In genomic region chr5:92230306-92230705, GRCm38 (mm10) we compare ENCODE assay signal across 36 mouse cellular contexts. TPM values are rescaled to one million over a fixed set of nuclear protein-coding genes. Genes with fewer than 3 reads are reported as not detected.
DNase-seq lines count a peak whose midpoint lies in the region; ATAC-seq and TF ChIP-seq lines count a peak whose summit lies in the region.
"Had no signal": no experiment of that assay in that cellular context is flagged by ENCODE, and none has a peak within 500 bp of the region (broad histone marks: within the 10 kb centered on the region; RNA-seq: fewer than 3 reads in every experiment).

No protein-coding gene starts in this region.

- TF ChIP-seq CTCF in CH12.LX (conservative IDR thresholded peaks at IDR 0.05 in 1 of 2, IDR thresholded peaks at IDR 0.05 in 1 of 2; ENCODE audit: low read depth in 2 of 2, low read length in 2 of 2): no peak

- 76% methylated on average over 11 of the region's 11 CpGs for WGBS in heart, embryonic 16.5 days
- 90% methylated on average over 11 of the region's 11 CpGs for WGBS in forebrain, embryonic 10.5 days

- no peak for TF ChIP-seq RAD21 in CH12.LX (IDR thresholded peaks at IDR 0.05; ENCODE audit: low read depth, low read length)

- DNase-seq in heart, postnatal 10 days: no peak
- DNase-seq in CH12.LX (ENCODE audit: extremely low read depth) (peak; percentile 73), ES-E14 (ENCODE audit: low read depth, low spot score) (no peak)
- no peak for DNase-seq in forebrain, embryonic 10.5 days (ENCODE audit: extremely low spot score, low spot score)
- DNase-seq in embryo, embryonic 11 days: no peak
- DNase-seq: adrenal gland, adult 8-10 months; adrenal gland, postnatal 25 days; B cell, adult 2 months; cerebellum, adult 11-12 months; cerebellum, adult 8-10 months; cerebellum, postnatal 10 days; cerebellum, postnatal 36 days; gastrocnemius, postnatal 25 days; heart, adult 2 months; heart, postnatal 14 days; heart, postnatal 4 days; kidney, adult 18-20 months had no signal

- 0 out of 2 replicates have a peak, but pooled peaks have one; percentile 30 for TF ChIP-seq POLR2A in CH12.LX (IDR thresholded peaks at IDR 0.05; ENCODE audit: low read depth, low read length)

- intact Hi-C loops in heart, postnatal 10 days (cut with DNase I): no loop called here

- H3K9me3 ChIP-seq in heart, embryonic 16.5 days (replicated peaks; ENCODE audit: control insufficient read depth, low read length): no peaks in the 10 kb centered on the region
- H3K9me3 ChIP-seq in CH12.LX (replicated peaks; ENCODE audit: low read length) (no peaks in the 10 kb centered on the region), ES-E14 (ENCODE audit: control insufficient read depth, insufficient read depth, low read depth, low read length) (no peaks in the 10 kb centered on the region)
- H3K9me3 ChIP-seq in forebrain, embryonic 10.5 days: no peaks in the 10 kb centered on the region
- H3K9me3 ChIP-seq: forebrain, embryonic 12.5 days; forebrain, embryonic 15.5 days; G1E; heart, embryonic 10.5 days had no signal

- TF ChIP-seq EP300 in CH12.LX (IDR thresholded peaks at IDR 0.05; ENCODE audit: low read length): peak; percentile 15; the same call in 1 of the 2 replicates

- H3K4me1 ChIP-seq in heart, embryonic 16.5 days (ENCODE audit: control insufficient read depth, insufficient read depth, low read length): no peaks in the 10 kb centered on the region
- H3K4me1 ChIP-seq in CH12.LX (ENCODE audit: control insufficient read depth in 1 of 2, insufficient read depth in 2 of 2): peaks cover 12 to 47% of the 10 kb centered on the region in 2 experiments
- peaks cover 0 to 4% of the 10 kb centered on the region in 2 experiments; a peak in 1 of 4 replicates for H3K4me1 ChIP-seq in ES-E14 (ENCODE audit: control insufficient read depth in 2 of 2, insufficient read depth in 2 of 2, low read length in 2 of 2, poor library complexity in 1 of 2)
- 0 out of 2 replicates have a peak, but pooled peaks cover 4% of the 10 kb centered on the region for H3K4me1 ChIP-seq in forebrain, embryonic 10.5 days
- H3K4me1 ChIP-seq: forebrain, embryonic 12.5 days; forebrain, embryonic 15.5 days had no signal

- no peak overlapping the region for H3K27ac ChIP-seq in heart, embryonic 16.5 days (ENCODE audit: low read length)
- H3K27ac ChIP-seq in CH12.LX (ENCODE audit: insufficient read depth, low read depth) (peak overlapping the region; percentile 73), ES-E14 (ENCODE audit: insufficient read depth, low read depth, low read length, poor library complexity, severe bottlenecking) (peak overlapping the region; percentile 50; the same call in 1 of the 2 replicates)
- H3K27ac ChIP-seq in forebrain, embryonic 10.5 days: no peak overlapping the region
- H3K27ac ChIP-seq: forebrain, embryonic 12.5 days; forebrain, embryonic 15.5 days; heart, adult 2 months; heart, embryonic 10.5 days; hindbrain, embryonic 14.5 days; hindbrain, postnatal 0 days had no signal

- in situ Hi-C loops in CH12.LX (cut with MboI; ENCODE audit: low pct_ligation_motif_present, low pct_unique_long_range_greater_than_20kb, low sequenced_read_pairs) (loop anchor here (10.0 kb wide), 1 partner anchor 46 kb away; no protein-coding TSS in a partner anchor), ES-E14 (cut with MboI; ENCODE audit: low sequenced_read_pairs in 2 of 2, unreplicated experiment in 2 of 2) (no loop called here)

- H3K79me2 ChIP-seq in CH12.LX (replicated peaks; ENCODE audit: control insufficient read depth, extremely low read depth, insufficient read depth, poor library complexity, severe bottlenecking): no peaks in the 10 kb centered on the region

- dilution Hi-C loops in CH12.LX (cut with MboI; ENCODE audit: extremely low pct_ligation_motif_present, extremely low pct_unique_long_range_greater_than_20kb, low sequenced_read_pairs): no loop called here

- no peak overlapping the region for H3K9ac ChIP-seq in heart, embryonic 16.5 days (ENCODE audit: low read length)
- H3K9ac ChIP-seq in CH12.LX (ENCODE audit: insufficient read depth, low read depth) (peak overlapping the region; percentile 13; the same call in 1 of the 2 replicates), ES-E14 (ENCODE audit: insufficient read depth, low read depth, low read length, poor library complexity, severe bottlenecking) (no peak overlapping the region)
- H3K9ac ChIP-seq: forebrain, embryonic 12.5 days; forebrain, embryonic 15.5 days; hindbrain, embryonic 14.5 days had no signal

- H3K4me2 ChIP-seq in heart, embryonic 16.5 days (ENCODE audit: low read depth, low read length): no peak overlapping the region
- peak overlapping the region; percentile 69 for H3K4me2 ChIP-seq in CH12.LX (ENCODE audit: insufficient read depth, low read depth, poor library complexity, severe bottlenecking)
- H3K4me2 ChIP-seq: forebrain, embryonic 12.5 days; forebrain, embryonic 15.5 days; hindbrain, embryonic 14.5 days had no signal

- H3K36me3 ChIP-seq in heart, embryonic 16.5 days (ENCODE audit: control insufficient read depth, insufficient read depth): no peaks in the 10 kb centered on the region
- H3K36me3 ChIP-seq in CH12.LX (replicated peaks in 1 of 2; ENCODE audit: control insufficient read depth in 1 of 2, insufficient read depth in 1 of 2, low read length in 1 of 2): peaks cover 0 to 12% of the 10 kb centered on the region in 2 experiments
- H3K36me3 ChIP-seq in ES-E14 (ENCODE audit: control insufficient read depth, insufficient read depth, low read length, poor library complexity, severe bottlenecking): no peaks in the 10 kb centered on the region; the same call in 1 of the 2 replicates
- H3K36me3 ChIP-seq in forebrain, embryonic 10.5 days (replicated peaks): no peaks in the 10 kb centered on the region
- H3K36me3 ChIP-seq: forebrain, embryonic 12.5 days; forebrain, embryonic 15.5 days; G1E; heart, embryonic 10.5 days had no signal

- H3K4me3 ChIP-seq in heart, embryonic 16.5 days (ENCODE audit: low read length): no peak overlapping the region
- H3K4me3 ChIP-seq in CH12.LX (replicated peaks in 1 of 3; ENCODE audit: low read depth in 2 of 3, low read length in 2 of 3, poor library complexity in 1 of 3): peak overlapping the region in 2 of 3 experiments; percentile 26 to 31
- H3K4me3 ChIP-seq in ES-E14 (ENCODE audit: insufficient read depth in 1 of 2, low read depth in 1 of 2, low read length in 2 of 2, poor library complexity in 1 of 2, severe bottlenecking in 1 of 2): no peak overlapping the region
- no peak overlapping the region for H3K4me3 ChIP-seq in forebrain, embryonic 10.5 days
- H3K4me3 ChIP-seq: forebrain, embryonic 12.5 days; forebrain, embryonic 15.5 days; heart, adult 2 months; heart, embryonic 10.5 days had no signal

- no peaks in the 10 kb centered on the region for H3K27me3 ChIP-seq in heart, embryonic 16.5 days (ENCODE audit: control insufficient read depth, insufficient read depth, low read length)
- no peaks in the 10 kb centered on the region for H3K27me3 ChIP-seq in CH12.LX (replicated peaks)
- H3K27me3 ChIP-seq in forebrain, embryonic 10.5 days (ENCODE audit: poor library complexity, severe bottlenecking): no peaks in the 10 kb centered on the region
- H3K27me3 ChIP-seq: forebrain, embryonic 12.5 days; forebrain, embryonic 15.5 days; Patski had no signal

- ATAC-seq in heart, embryonic 16.5 days (replicated peaks; ENCODE audit: extremely low read depth, insufficient read depth, low FRiP score): 0 out of 2 replicates have a peak, but pooled peaks have one; percentile 32
- ATAC-seq: activated CD4-positive, CD25-positive, alpha-beta regulatory T cell, adult 4 months; forebrain, embryonic 15.5 days; hindbrain, postnatal 0 days; inflammation-experienced regulatory T-cells, adult 6 months; intestine, embryonic 16.5 days; Patski had no signal

TF ChIP-seq in CH12.LX, 34 proteins besides CTCF, POLR2A, EP300 and RAD21 (continues in another document):
- no peak for TF ChIP-seq MAFK (IDR thresholded peaks at IDR 0.05; ENCODE audit: insufficient replicate concordance, low read length)
- no peak for TF ChIP-seq MAZ (IDR thresholded peaks at IDR 0.05; ENCODE audit: low read depth, low read length)
- TF ChIP-seq NELFE (IDR thresholded peaks at IDR 0.05; ENCODE audit: low read depth, low read length): no peak
- TF ChIP-seq USF2 (conservative IDR thresholded peaks at IDR 0.05; ENCODE audit: low read depth, low read length): no peak
- no peak for TF ChIP-seq UBTF (IDR thresholded peaks at IDR 0.05; ENCODE audit: low read depth, low read length)

TF ChIP-seq in ES-E14, 5 proteins besides CTCF, POLR2A, EP300 and RAD21:
- no peak for TF ChIP-seq HCFC1 (IDR thresholded peaks at IDR 0.05; ENCODE audit: borderline replicate concordance, insufficient read depth, low read length)
- no peak for TF ChIP-seq MAFK (IDR thresholded peaks at IDR 0.05; ENCODE audit: insufficient read depth, low read depth, low read length)
- TF ChIP-seq ZNF384 (IDR thresholded peaks at IDR 0.05; ENCODE audit: low read depth, low read length): no peak
- TF ChIP-seq ZC3H11A (IDR thresholded peaks at IDR 0.05; ENCODE audit: borderline replicate concordance, low read depth, low read length): no peak
- no peak for TF ChIP-seq CHD2 (IDR thresholded peaks at IDR 0.05; ENCODE audit: low read depth, low read length)

RNA-seq across cellular contexts. Expression of gene U90926, which starts 15.1 kb away (rescaled TPM):
- not detected in 2 replicates for polyA plus RNA-seq in heart, embryonic 16.5 days (2015; fragmentation: Nextera tagmentation; extraction: Ambion mirVana)
- total RNA-seq in heart, postnatal 10 days (2021): not detected
- not detected in 2 replicates for total RNA-seq in CH12.LX (2012; rRNA removed)
- not detected in 2 replicates for total RNA-seq in CH12.LX (2014; rRNA removed)
- 0.49 TPM in 1 of 2 replicates, not detected in the other for polyA plus RNA-seq in CH12.LX (2012; ENCODE audit: insufficient read length, low read depth)
- total RNA-seq in ES-E14 (2012; rRNA removed): not detected in 2 replicates
- polyA plus RNA-seq in forebrain, embryonic 10.5 days (2016; fragmentation: Nextera tagmentation; extraction: Ambion mirVana): not detected in 2 replicates
- total RNA-seq: adrenal gland, adult 8-10 months; adrenal gland, postnatal 25 days; G1E; gastrocnemius, adult 8-10 months; gastrocnemius, postnatal 25 days; heart, adult 2 months; heart, postnatal 14 days; heart, postnatal 4 days; hindbrain, postnatal 0 days had no signal
- polyA plus RNA-seq: activated CD4-positive, CD25-positive, alpha-beta regulatory T cell, adult 4 months; brain, embryonic 14.5 days; cortical plate, adult 2 months; embryonic facial prominence, embryonic 11.5 days; embryonic facial prominence, embryonic 14.5 days; forebrain, embryonic 12.5 days; forebrain, embryonic 15.5 days; G1E; gonadal fat pad, adult 2 months; heart, adult 2 months; heart, embryonic 10.5 days; heart, embryonic 14.5 days; hindbrain, embryonic 11.5 days; hindbrain, embryonic 14.5 days; hindbrain, postnatal 0 days; inflammation-experienced regulatory T-cells, adult 6 months; intestine, embryonic 16.5 days had no signal

RNA-seq across cellular contexts. Expression of gene Ppef2, which starts 25.8 kb away (rescaled TPM):
- 0.15 TPM in 1 of 2 replicates, not detected in the other for polyA plus RNA-seq in heart, embryonic 16.5 days (2015; fragmentation: Nextera tagmentation; extraction: Ambion mirVana)
- not detected for total RNA-seq in heart, postnatal 10 days (2021)
- total RNA-seq in CH12.LX (2012; rRNA removed) (11.9 and 16.5 TPM in 2 replicates), CH12.LX (2014; rRNA removed) (41.4 and 48.8 TPM in 2 replicates), ES-E14 (2012; rRNA removed) (3.3 and 4.5 TPM in 2 replicates)
- polyA plus RNA-seq in CH12.LX (2012; ENCODE audit: insufficient read length, low read depth): 11.9 and 14.3 TPM in 2 replicates
- 0.23 TPM in 1 of 2 replicates, not detected in the other for polyA plus RNA-seq in forebrain, embryonic 10.5 days (2016; fragmentation: Nextera tagmentation; extraction: Ambion mirVana)
- total RNA-seq: gastrocnemius, postnatal 25 days; heart, adult 2 months; heart, postnatal 14 days; heart, postnatal 4 days had no signal
- polyA plus RNA-seq: embryonic facial prominence, embryonic 11.5 days; G1E; heart, embryonic 14.5 days; hindbrain, embryonic 11.5 days had no signal

RNA-seq across cellular contexts. Expression of gene Naaa, which starts 47.7 kb away (rescaled TPM):
- polyA plus RNA-seq in heart, embryonic 16.5 days (2015; fragmentation: Nextera tagmentation; extraction: Ambion mirVana): 8.4 and 9.3 TPM in 2 replicates
- 10 to 100 TPM in 1 of 2 experiments, 1 to 10 TPM in 1; 9.9 to 13.0 TPM for total RNA-seq in heart, postnatal 10 days (2021)
- 13.7 and 16.2 TPM in 2 replicates for total RNA-seq in CH12.LX (2012; rRNA removed)
- total RNA-seq in CH12.LX (2014; rRNA removed): 13.5 and 15.4 TPM in 2 replicates
- 11.5 and 14.5 TPM in 2 replicates for polyA plus RNA-seq in CH12.LX (2012; ENCODE audit: insufficient read length, low read depth)
- total RNA-seq in ES-E14 (2012; rRNA removed): 9.8 and 13.4 TPM in 2 replicates
- 2.6 and 3.3 TPM in 2 replicates for polyA plus RNA-seq in forebrain, embryonic 10.5 days (2016; fragmentation: Nextera tagmentation; extraction: Ambion mirVana)

Comparison
In these comparisons a context has a peak if more than half of its experiments do, and no peak if none do; other contexts are left out.
1. H3K27ac ChIP-seq: peak in CH12.LX (single experiment) and ES-E14 (single experiment); none in heart, embryonic 16.5 days (single experiment) and forebrain, embryonic 10.5 days (single experiment).
2. H3K4me3 ChIP-seq: peak in CH12.LX (2 of 3); none in heart, embryonic 16.5 days (single experiment), ES-E14 (0 of 2) and forebrain, embryonic 10.5 days (single experiment).